Mouse (Mus musculus): ENCODE data around the gene Mrpl45. TPM values are rescaled to one million over a fixed set of nuclear protein-coding genes. Genes with fewer than 3 reads are reported as not detected.
"Not testable (repeated sequence)": the region's sequence is repeated elsewhere in the genome, so short reads cannot be mapped to it uniquely, and the experiment has no call there.

Gene Mrpl45
- polyA plus RNA-seq, 1 experiment from 2014 or later: 46.4 TPM

DNA sequence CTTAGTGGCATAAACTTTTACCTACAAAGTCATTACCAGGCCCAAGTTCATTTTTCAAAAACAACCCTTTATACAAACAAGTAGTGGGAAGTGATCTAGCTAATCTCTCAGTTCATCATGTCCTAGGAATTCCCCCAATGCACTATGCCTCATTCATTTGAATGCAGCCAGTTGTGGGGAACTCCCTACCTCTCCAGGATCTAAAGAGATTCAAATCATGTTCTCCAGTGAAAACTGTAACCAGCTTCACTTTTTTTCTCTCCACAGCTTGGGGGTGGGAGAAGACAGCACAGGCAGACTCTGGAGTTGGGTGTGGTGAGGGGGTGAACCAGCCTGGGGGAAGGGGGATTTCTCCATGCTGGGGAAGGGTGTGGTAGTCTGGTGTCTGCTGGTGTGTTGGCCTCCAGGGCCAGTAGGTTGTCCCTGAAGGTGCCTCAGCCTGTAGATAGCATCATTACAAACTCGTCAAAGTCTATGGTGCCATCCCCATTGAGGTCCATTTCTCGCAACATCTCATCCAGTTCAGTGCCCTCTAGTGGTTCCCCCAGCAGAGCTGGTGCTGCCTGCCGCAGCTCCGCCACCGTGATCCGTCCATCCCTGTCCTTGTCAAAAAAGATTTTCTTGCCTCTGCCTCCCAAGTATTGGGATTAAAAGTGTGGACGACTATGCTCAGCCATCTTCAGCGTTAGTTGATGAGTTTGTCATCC, 6.5 kb downstream of the Mrpl45 start:
- not testable (repeated sequence) for H3K9me3 ChIP-seq; H3K9ac ChIP-seq (replicated peaks); H3K27ac ChIP-seq; H3K4me1 ChIP-seq (replicated peaks); H3K4me3 ChIP-seq (replicated peaks); H3K4me2 ChIP-seq (replicated peaks); H3K27me3 ChIP-seq; ATAC-seq
- WGBS: 84% methylated on average over 8 of the region's 8 CpGs
- H3K36me3 ChIP-seq: peaks cover 46% of the 10 kb centered on the region

DNA sequence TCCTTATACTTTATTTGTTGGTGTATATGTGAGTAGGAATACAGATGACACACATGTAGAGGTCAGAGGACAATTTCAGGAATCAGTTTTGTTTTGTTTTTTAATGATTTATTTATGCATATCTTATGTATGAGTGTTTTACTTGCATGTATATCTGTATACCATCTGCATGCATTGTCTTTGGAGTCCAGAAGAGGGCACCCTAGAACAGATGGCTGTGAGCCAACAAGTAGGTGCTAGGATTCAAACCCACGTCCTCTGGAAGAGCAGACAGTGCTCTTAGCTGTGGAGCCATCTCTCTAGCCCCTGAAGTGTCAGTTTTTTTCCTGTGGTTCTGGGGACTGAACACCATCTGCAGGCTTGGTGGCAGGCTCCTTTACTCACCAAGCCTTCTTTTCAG, 9.7 kb downstream of the Mrpl45 start:
- no peak overlapping the region for H3K4me2 ChIP-seq (replicated peaks)
- no peak overlapping the region for H3K4me3 ChIP-seq (replicated peaks)
- no peaks in the 10 kb centered on the region for H3K9me3 ChIP-seq
- no peak overlapping the region for H3K27ac ChIP-seq
- no peak for ATAC-seq
- WGBS: 75% methylated on average over 1 of the region's 1 CpGs
- H3K9ac ChIP-seq (replicated peaks): no peak overlapping the region
- H3K27me3 ChIP-seq: no peaks in the 10 kb centered on the region
- peaks cover 71% of the 10 kb centered on the region for H3K36me3 ChIP-seq
- H3K4me1 ChIP-seq (replicated peaks): no peaks in the 10 kb centered on the region

DNA sequence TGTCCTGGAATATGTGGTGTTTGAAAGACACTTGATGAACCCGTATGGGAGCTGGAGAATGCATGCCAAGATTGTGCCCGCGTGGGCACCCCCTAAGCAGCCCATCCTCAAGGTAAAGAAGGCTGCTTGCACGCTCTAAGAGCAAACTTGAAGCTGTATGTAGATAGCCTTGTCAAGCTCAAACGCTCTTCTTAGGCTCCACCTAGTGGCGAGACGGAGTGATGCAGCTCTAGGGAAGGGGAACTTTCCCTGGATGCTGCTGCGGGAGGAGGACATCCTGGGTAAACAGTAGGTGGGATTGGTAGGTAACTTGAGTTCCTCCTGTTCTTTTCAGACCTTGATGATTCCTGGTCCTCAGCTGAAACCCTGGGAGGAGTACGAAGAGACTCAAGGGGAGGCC, 12.6 kb downstream of the Mrpl45 start:
- WGBS: 26% methylated on average over 9 of the region's 9 CpGs
- Histone ChIP-seq H3K4me1 (replicated peaks) (no peaks in the 10 kb centered on the region), H3K4me3 (replicated peaks) (no peak overlapping the region), H3K9ac (replicated peaks) (no peak overlapping the region), H3K36me3 (peaks cover 64% of the 10 kb centered on the region), H3K4me2 (replicated peaks) (no peak overlapping the region), H3K27ac (no peak overlapping the region), H3K27me3 (no peaks in the 10 kb centered on the region), H3K9me3 (no peaks in the 10 kb centered on the region)
- no peak for ATAC-seq

DNA sequence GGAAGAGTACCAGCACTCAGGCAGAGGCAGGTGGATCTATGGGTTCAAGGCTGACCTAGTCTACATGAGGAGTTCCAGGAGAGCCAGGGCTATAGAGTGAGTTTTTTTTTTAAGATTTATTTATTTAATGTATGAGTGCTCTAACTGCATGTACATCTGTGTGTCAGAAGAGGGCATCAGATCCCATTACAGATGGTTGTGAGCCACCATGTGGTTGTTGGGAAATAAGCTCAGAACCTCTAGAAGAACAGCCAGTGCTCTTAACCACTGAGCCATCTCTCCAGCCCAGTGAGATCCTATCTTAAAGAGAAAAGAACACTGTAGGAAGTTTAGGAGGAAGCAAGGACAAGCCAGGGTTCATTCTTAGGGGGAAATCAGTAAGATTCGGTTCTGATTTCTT, 14.8 kb downstream of the Mrpl45 start:
- Histone ChIP-seq H3K4me1 (replicated peaks) (no peaks in the 10 kb centered on the region), H3K4me3 (replicated peaks) (no peak overlapping the region), H3K9ac (replicated peaks) (no peak overlapping the region), H3K36me3 (peaks cover 47% of the 10 kb centered on the region), H3K4me2 (replicated peaks) (no peak overlapping the region), H3K27ac (no peak overlapping the region), H3K27me3 (no peaks in the 10 kb centered on the region), H3K9me3 (no peaks in the 10 kb centered on the region)
- ATAC-seq: no peak
- 93% methylated on average over 1 of the region's 1 CpGs for WGBS

DNA sequence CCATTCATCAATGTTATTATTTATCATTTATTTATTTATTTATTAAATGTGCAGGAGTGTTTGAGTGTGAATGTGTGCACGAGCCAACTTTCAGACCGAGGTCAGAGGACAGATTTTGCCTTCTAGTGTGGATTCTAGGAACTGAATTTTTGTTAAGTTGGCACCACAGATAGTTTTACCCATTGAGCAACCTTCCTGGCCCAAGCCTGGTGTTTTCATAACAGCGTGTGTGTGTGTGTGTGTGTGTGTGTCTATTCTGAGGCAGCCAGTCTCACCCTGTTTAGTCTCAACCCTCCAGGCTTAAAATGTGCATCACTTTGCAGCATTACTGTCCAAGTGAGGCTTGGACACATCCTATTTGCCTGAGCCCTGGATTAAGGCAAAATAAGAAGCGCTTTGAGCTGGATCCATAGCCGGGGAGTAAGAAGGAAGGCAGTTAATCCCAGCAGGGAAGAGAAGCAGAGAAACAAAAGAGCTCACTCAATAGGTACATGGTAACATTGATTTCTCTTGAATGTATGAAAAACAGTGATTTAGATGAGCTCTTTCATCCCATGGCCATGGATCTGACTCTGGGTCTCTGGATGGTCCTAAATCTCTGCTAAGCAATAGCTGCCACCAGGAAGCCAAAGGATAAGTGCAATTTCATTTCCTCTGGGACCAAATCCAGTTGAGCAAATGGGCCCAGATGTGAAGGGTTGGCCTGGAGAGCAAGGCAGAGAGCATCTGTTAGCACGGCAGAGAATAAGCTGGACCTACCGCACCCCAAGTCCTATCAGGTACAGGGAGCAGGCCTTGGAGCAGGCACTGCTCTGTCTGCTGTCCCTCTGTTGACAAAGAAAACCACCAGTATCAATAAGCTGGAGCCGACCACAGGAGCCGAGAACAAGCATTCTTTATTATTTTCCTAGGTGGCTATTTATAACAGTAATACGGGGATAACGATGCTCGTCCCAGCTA, 16.0 kb downstream of the Mrpl45 start:
- no peak for ATAC-seq
- WGBS: 78% methylated on average over 12 of the region's 12 CpGs
- H3K9me3 ChIP-seq: no peaks in the 10 kb centered on the region
- H3K4me3 ChIP-seq (replicated peaks): no peak overlapping the region
- 0 out of 2 replicates have a peak overlapping the region, but pooled peaks have one; percentile 1 for H3K9ac ChIP-seq (replicated peaks)
- no peak overlapping the region for H3K27ac ChIP-seq
- no peak overlapping the region for H3K4me2 ChIP-seq (replicated peaks)
- no peaks in the 10 kb centered on the region for H3K27me3 ChIP-seq
- H3K36me3 ChIP-seq: peaks cover 35% of the 10 kb centered on the region
- no peaks in the 10 kb centered on the region for H3K4me1 ChIP-seq (replicated peaks)

DNA sequence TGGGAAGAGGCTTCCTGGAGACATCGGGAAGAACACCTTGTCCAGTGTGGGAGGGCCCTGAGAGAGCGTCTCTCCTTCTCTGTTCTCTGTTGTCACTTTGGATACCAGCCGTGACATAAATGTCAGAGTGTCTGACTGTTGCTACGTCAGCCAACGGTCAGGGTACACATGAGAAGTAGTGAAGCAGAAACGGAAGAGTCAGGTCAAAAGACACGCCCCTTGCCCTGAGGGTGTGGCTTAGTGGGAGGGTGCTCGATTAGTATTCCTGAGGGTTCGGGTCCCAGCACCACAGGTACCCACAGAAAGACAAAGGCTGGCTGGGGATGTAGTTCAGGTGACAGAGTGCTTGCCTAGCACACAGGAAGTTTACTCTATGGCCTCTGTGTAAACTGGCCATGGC, 17.5 kb downstream of the Mrpl45 start:
- no peak overlapping the region for H3K4me2 ChIP-seq (replicated peaks)
- H3K36me3 ChIP-seq: peaks cover 25% of the 10 kb centered on the region
- no peaks in the 10 kb centered on the region for H3K9me3 ChIP-seq
- H3K4me3 ChIP-seq (replicated peaks): no peak overlapping the region
- no peak overlapping the region for H3K9ac ChIP-seq (replicated peaks)
- no peaks in the 10 kb centered on the region for H3K4me1 ChIP-seq (replicated peaks)
- ATAC-seq: no peak
- WGBS: 54% methylated on average over 9 of the region's 9 CpGs
- no peak overlapping the region for H3K27ac ChIP-seq
- peaks cover 4% of the 10 kb centered on the region; the same call in 1 of the 2 replicates for H3K27me3 ChIP-seq

DNA sequence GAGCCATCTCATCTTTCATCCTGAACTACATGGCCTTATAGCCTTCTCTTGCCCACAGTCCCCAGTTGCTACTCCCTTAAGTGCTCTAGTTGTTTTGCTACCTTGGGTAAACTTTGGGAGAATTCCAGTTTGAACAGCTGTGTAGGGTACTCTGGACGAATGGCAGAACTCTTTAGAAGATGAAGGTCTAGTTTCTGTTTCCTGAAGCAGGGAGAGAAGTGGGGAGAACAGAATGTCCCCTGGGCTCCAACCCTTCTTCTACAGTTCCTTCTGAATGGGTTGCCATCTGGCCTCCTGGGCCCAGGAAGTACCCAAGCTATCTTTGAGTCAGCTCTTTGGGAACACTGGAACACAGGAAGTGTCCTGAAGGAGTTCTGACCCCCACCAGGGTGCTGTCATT, 18.4 kb downstream of the Mrpl45 start:
- Histone ChIP-seq H3K4me3 (replicated peaks) (no peak overlapping the region), H3K9me3 (no peaks in the 10 kb centered on the region), H3K36me3 (peaks cover 19% of the 10 kb centered on the region), H3K9ac (replicated peaks) (no peak overlapping the region), H3K4me2 (replicated peaks) (no peak overlapping the region), H3K27me3 (peaks cover 9% of the 10 kb centered on the region; the same call in 1 of the 2 replicates), H3K4me1 (replicated peaks) (0 out of 2 replicates have a peak, but pooled peaks cover 3% of the 10 kb centered on the region), H3K27ac (no peak overlapping the region)
- no peak for ATAC-seq
- 67% methylated on average over 1 of the region's 1 CpGs for WGBS

DNA sequence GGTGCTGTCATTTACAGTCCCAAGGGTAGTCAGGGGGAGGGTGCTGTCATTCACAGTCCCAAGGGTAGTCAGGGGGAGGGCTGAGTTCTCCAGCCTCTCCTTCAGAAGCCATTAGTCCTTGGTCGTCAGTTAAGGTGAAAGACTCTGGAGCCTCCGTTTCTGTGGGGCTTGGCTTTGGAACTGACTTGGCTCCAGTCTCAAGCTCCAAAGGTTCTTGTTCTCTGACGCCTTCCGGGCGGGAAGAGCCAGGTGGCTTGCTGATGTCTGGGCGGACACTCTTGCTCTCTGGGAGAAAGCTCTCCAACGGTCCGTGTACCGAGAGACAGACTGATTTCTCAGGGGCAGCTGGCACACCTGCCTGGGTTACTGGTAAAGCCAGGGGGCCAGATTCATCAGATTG, 18.9 kb downstream of the Mrpl45 start:
- no peaks in the 10 kb centered on the region for H3K9me3 ChIP-seq
- peaks cover 14% of the 10 kb centered on the region for H3K36me3 ChIP-seq
- no peak for ATAC-seq
- H3K27me3 ChIP-seq: peaks cover 9% of the 10 kb centered on the region; the same call in 1 of the 2 replicates
- 91% methylated on average over 9 of the region's 9 CpGs for WGBS
- H3K9ac ChIP-seq (replicated peaks): no peak overlapping the region
- no peak overlapping the region for H3K27ac ChIP-seq
- no peak overlapping the region for H3K4me3 ChIP-seq (replicated peaks)
- H3K4me1 ChIP-seq (replicated peaks): 0 out of 2 replicates have a peak, but pooled peaks cover 3% of the 10 kb centered on the region
- H3K4me2 ChIP-seq (replicated peaks): no peak overlapping the region

DNA sequence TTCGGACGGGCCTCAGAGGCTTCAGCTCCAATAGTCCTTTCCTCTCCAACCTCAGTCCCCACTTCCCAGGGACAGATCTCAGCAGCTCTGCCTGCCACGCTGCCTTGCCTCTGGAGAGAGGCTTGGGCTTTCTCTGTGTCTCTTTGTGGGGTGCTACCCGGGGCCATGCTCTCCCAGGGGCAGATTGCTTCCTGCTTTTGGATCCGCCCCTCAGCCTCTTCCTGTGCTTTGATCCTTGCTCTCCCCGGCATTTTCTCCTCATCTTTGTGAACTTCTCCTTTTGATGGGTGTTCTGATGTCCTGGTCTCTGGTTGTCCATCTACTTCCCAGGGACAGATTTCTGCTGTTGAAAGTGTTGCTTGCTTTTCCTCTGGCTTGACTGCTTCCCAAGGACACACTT, 20.7 kb downstream of the Mrpl45 start:
- Histone ChIP-seq H3K4me3 (replicated peaks) (no peak overlapping the region), H3K4me2 (replicated peaks) (no peak overlapping the region), H3K36me3 (0 out of 2 replicates have a peak, but pooled peaks cover 4% of the 10 kb centered on the region), H3K9me3 (no peaks in the 10 kb centered on the region), H3K4me1 (replicated peaks) (0 out of 2 replicates have a peak, but pooled peaks cover 3% of the 10 kb centered on the region), H3K27me3 (peaks cover 9% of the 10 kb centered on the region; the same call in 1 of the 2 replicates), H3K27ac (no peak overlapping the region), H3K9ac (replicated peaks) (no peak overlapping the region)
- 56% methylated on average over 6 of the region's 6 CpGs for WGBS
- ATAC-seq: no peak

DNA sequence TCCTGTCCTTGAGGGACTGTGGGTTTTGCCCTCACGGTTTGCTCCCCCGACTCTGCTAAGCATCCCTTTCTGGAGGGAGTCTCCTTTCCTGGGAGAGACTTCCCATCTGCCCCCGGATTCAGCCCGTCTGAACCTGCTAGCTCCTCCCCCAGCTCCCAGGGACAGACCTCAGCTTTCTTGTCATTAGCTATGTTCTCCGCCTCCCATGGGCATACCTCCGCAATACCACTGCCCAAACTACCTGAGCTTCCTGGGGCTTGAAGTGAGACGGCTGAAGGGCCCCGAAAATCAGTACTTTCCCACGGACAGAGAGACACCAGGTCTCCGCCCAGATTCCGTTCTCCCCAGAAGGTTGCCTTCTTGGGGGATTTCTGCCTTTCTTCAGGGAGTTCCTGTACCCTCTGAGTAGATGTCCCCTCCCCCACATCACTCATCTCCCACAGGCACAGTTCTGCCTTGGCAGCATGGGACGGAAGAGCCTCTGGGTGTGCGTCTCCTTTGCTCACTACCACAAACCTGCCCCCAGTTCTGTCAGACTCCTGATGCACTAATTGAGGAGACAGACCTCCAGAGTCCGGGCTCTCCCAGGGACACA, 21.3 kb downstream of the Mrpl45 start:
- Histone ChIP-seq H3K4me3 (replicated peaks) (no peak overlapping the region), H3K4me2 (replicated peaks) (no peak overlapping the region), H3K36me3 (0 out of 2 replicates have a peak, but pooled peaks cover 1% of the 10 kb centered on the region), H3K9ac (replicated peaks) (no peak overlapping the region), H3K27ac (no peak overlapping the region), H3K27me3 (peaks cover 9% of the 10 kb centered on the region; the same call in 1 of the 2 replicates), H3K9me3 (no peaks in the 10 kb centered on the region), H3K4me1 (replicated peaks) (0 out of 2 replicates have a peak, but pooled peaks cover 3% of the 10 kb centered on the region)
- ATAC-seq: no peak
- WGBS: 66% methylated on average over 14 of the region's 14 CpGs

DNA sequence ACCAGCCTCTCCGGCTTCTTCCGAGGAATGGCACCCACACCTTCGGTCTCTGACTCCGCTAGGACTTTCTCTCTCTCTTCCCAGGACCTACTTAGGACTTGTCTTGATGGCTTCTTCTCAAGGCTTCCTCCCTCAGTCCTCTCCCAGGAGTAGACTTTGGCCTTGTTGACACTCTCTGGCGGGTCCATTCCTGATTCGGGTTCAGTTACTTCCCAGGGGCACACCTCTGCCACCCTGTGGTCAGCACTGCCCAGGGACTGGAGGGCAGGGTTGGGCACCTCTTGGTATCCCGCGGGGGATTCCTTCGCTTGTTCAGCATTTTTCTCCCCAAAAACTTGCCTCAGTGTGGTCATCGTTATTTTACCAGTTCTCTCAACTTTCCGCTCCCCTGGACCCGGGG, 21.8 kb downstream of the Mrpl45 start:
- no peak for ATAC-seq
- H3K9me3 ChIP-seq: no peaks in the 10 kb centered on the region
- H3K9ac ChIP-seq (replicated peaks): no peak overlapping the region
- 0 out of 2 replicates have a peak, but pooled peaks cover 3% of the 10 kb centered on the region for H3K4me1 ChIP-seq (replicated peaks)
- no peak overlapping the region for H3K27ac ChIP-seq
- H3K4me2 ChIP-seq (replicated peaks): no peak overlapping the region
- no peak overlapping the region for H3K4me3 ChIP-seq (replicated peaks)
- WGBS: 92% methylated on average over 12 of the region's 12 CpGs
- H3K36me3 ChIP-seq: no peaks in the 10 kb centered on the region
- peaks cover 11% of the 10 kb centered on the region; the same call in 1 of the 2 replicates for H3K27me3 ChIP-seq

All from midbrain, embryonic 13.5 days (tissue).